Mouse (Mus musculus) neural tube, embryonic 14.5 days (tissue): ENCODE data around the gene Klkb1. TPM values are rescaled to one million over a fixed set of nuclear protein-coding genes. Genes with fewer than 3 reads are reported as not detected.

ENCODE experiments used
- ATAC-seq: fragments of 200-750 bp; cut with Nextera tagmentation; 2 replicates; pipeline ENCODE4 v1.8.0; 2017; ENCODE audit warnings: low read depth, mild to moderate bottlenecking, moderate TSS enrichment, moderate library complexity
- H3K27ac ChIP-seq: fragments of 300-500 bp; sonication (generic); 2 replicates; pipeline ENCODE4 v1.5.1; 2014; ENCODE audit warnings: low read depth, mild to moderate bottlenecking, control low read depth, low read length, moderate library complexity, mixed read lengths
- H3K27me3 ChIP-seq: fragments of 300-500 bp; sonication (generic); 2 replicates; pipeline ENCODE4 v1.6.1; 2014; ENCODE audit warnings: low read length; ENCODE audit not compliant: control insufficient read depth, insufficient read depth
- H3K36me3 ChIP-seq: fragments of 300-500 bp; sonication (generic); 2 replicates; pipeline ENCODE4 v1.6.1; 2014; ENCODE audit warnings: low read length, mixed read lengths; ENCODE audit not compliant: control insufficient read depth, insufficient read depth
- H3K4me1 ChIP-seq: fragments of 300-500 bp; sonication (generic); 2 replicates; pipeline ENCODE4 v1.6.1; 2014; ENCODE audit warnings: low read length; ENCODE audit not compliant: control insufficient read depth, insufficient read depth
- H3K4me2 ChIP-seq: fragments of 300-500 bp; sonication (generic); 2 replicates; pipeline ENCODE4 v1.6.1; 2014; ENCODE audit warnings: mild to moderate bottlenecking, low read depth, low read length, control low read depth
- H3K4me3 ChIP-seq: fragments of 300-500 bp; sonication (generic); 2 replicates; pipeline ENCODE4 v1.5.1; 2014; ENCODE audit warnings: low read depth, low read length, control low read depth, mixed read lengths
- H3K9ac ChIP-seq: fragments of 300-500 bp; sonication (generic); replicated peaks from 2 replicates; pipeline ENCODE4 v1.6.1; 2014; ENCODE audit warnings: low read depth, mild to moderate bottlenecking, control low read depth, low read length, mixed read lengths
- H3K9me3 ChIP-seq: fragments of 300-500 bp; sonication (generic); 2 replicates; pipeline ENCODE4 v1.6.1; 2016; ENCODE audit warnings: low read length; ENCODE audit not compliant: control insufficient read depth
- WGBS: fragments of 180-500 bp; shearing (Covaris S2); extraction: QIAGEN DNeasy Blood & Tissue Kit; methylation state at CpG from one replicate; pipeline ENCODE4 v1.1.7; 2014; 5-methylcytosine and 5-hydroxymethylcytosine counted together
- polyA plus RNA-seq: library from polyadenylated mRNA; unstranded; fragments of >200 nt; fragmentation: Nextera tagmentation; extraction: Ambion mirVana; gene quantifications from 2 replicates; pipeline ENCODE4 v1.2.1, GENCODE M21; 2014

Gene Klkb1
- polyA plus RNA-seq, 1 experiment from 2014 or later = 0.13 TPM

DNA sequence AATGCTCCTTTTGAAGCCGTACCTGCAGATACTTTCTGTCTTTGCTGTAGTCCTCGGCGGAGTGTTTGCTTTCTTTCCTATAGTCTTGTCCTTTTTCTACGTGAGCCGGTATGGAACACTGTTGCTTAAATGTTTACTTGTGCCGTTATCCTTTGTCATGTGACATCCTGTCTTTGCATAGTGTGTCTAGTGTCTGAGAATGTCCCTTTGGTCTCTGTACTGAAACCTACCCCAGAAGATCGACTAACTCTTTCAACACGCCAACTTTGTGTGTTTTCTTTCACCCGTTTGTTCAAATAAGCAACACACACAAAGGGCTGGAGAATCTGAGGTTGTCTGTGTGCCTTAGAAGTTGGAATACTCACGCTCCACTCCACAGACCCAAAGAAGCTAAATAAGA lies 32.7 kb downstream of the Klkb1 start, which contains the start of gene F11:
Gene F11 (minus strand): TSS at position 112 of the 400 bp plus-strand sequence.
- 86% methylated on average over 10 of the region's 10 CpGs for WGBS
- no peak for ATAC-seq
- H3K27ac ChIP-seq = no peak within 1 kb of the TSS
- H3K4me3 ChIP-seq = no peak within 1 kb of the TSS
- H3K36me3 ChIP-seq = no peaks in the 10 kb centered on the region
- H3K27me3 ChIP-seq = no peaks in the 10 kb centered on the region
- no peak within 1 kb of the TSS for H3K4me2 ChIP-seq
- H3K4me1 ChIP-seq = no peaks in the 10 kb centered on the region
- H3K9ac ChIP-seq = no peak within 1 kb of the TSS
- no peaks in the 10 kb centered on the region for H3K9me3 ChIP-seq

DNA sequence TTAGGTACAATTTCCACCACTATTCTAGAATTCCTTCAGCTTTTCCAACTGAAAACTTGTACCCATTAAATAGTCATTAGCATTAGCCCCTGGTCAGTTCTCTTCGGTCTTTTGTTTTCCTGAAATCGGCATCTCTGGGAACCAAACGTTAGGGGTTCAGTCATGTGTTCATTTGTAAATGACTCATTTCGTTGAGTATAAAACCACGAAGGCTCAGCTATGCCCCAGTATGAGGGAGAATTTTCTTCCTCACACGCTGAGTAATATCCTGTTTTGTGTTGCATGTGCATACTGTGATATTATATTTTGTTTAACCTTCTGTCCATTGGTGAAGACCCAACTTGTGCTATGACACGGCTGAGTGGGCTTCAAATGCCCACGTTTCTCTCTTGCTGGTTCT lies 36.2 kb downstream of the Klkb1 start:
- Histone ChIP-seq H3K27me3 (no peaks in the 10 kb centered on the region), H3K9ac (no peak overlapping the region), H3K4me1 (no peaks in the 10 kb centered on the region), H3K27ac (no peak overlapping the region), H3K4me3 (no peak overlapping the region), H3K9me3 (no peaks in the 10 kb centered on the region), H3K4me2 (no peak overlapping the region), H3K36me3 (no peaks in the 10 kb centered on the region)
- WGBS = 77% methylated on average over 8 of the region's 8 CpGs
- no peak for ATAC-seq

DNA sequence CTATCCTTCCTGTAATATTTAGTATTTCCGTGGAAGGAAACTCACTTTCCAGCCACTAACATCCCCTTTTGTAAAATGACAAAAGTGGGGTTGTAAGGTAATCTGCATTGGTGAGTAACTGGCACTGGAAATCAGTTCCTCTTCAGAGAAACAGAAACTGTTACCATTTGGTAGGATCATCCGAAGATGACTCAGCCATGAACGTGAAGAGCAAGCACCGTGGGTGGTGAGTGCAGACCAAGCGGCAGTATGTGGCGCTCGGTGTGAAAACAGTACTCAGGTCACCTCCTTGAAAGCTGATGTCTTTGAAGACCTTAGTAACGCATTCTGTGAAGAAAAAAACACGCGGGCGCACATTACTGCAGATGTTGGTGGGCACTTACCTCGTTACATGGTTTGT lies 39.6 kb downstream of the Klkb1 start:
- Histone ChIP-seq H3K4me2 (no peak overlapping the region), H3K27me3 (no peaks in the 10 kb centered on the region), H3K9me3 (no peaks in the 10 kb centered on the region), H3K36me3 (no peaks in the 10 kb centered on the region), H3K9ac (no peak overlapping the region), H3K4me3 (no peak overlapping the region), H3K4me1 (no peaks in the 10 kb centered on the region), H3K27ac (no peak overlapping the region)
- WGBS = 77% methylated on average over 12 of the region's 12 CpGs
- ATAC-seq = no peak

DNA sequence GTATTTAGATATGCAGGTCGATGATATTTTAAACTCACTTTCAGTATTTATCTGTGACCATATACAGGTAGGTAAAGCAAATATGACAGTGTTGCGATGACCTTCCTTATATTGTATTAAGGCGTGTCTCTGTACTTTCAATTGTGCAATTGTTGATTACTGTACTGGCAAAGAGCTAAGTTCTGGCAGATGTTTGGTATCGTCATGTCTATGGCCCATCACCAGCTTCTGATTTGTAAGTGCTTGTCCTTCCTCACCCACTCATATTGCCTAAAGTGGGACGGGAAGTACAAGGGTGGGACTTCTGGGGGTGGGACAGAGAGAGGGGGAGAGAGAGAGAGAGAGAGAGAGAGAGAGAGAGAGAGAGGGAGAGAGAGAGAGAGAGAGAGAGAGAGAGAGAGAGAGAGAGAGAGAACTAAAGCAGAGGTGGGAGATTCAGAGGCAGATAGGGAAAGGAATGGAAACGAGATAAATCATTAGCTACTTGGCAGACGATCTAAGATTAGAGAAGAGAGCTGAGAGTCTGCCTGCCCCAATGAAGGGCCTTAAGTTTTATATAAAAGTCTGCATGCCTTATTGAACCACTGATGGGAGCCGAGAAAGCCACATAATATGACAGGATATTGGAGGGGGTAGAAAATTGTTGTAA lies 40.3 kb downstream of the Klkb1 start:
- Histone ChIP-seq H3K4me3 (no peak overlapping the region), H3K36me3 (no peaks in the 10 kb centered on the region), H3K9ac (no peak overlapping the region), H3K27ac (no peak overlapping the region), H3K27me3 (no peaks in the 10 kb centered on the region), H3K9me3 (no peaks in the 10 kb centered on the region), H3K4me2 (no peak overlapping the region), H3K4me1 (no peaks in the 10 kb centered on the region)
- ATAC-seq = no peak
- WGBS = 91% methylated on average over 8 of the region's 8 CpGs

DNA sequence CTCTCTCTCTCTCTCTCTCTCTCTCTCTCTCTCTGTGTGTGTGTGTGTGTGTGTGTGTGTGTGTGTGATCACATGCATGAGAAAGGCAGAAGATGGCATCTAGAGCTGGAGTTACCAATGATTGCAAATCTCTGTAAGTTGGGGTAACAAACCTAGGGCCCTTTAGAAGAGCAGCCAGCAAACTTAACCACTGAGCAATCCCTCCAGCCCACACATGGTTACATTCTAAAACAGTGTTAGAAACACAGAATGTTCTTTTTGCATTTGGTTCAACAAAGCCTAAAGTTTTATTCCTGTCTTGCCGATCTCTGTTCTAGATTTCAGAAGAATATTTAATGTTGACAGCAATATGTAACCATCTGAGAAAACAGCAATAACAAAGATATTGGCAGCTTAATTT lies 41.1 kb downstream of the Klkb1 start:
- H3K4me3 ChIP-seq = no peak overlapping the region
- no peaks in the 10 kb centered on the region for H3K4me1 ChIP-seq
- no peaks in the 10 kb centered on the region for H3K27me3 ChIP-seq
- no peak overlapping the region for H3K27ac ChIP-seq
- H3K9ac ChIP-seq = no peak overlapping the region
- no peak for ATAC-seq
- H3K4me2 ChIP-seq = no peak overlapping the region
- 95% methylated on average over 1 of the region's 1 CpGs for WGBS
- no peaks in the 10 kb centered on the region for H3K9me3 ChIP-seq
- H3K36me3 ChIP-seq = no peaks in the 10 kb centered on the region

DNA sequence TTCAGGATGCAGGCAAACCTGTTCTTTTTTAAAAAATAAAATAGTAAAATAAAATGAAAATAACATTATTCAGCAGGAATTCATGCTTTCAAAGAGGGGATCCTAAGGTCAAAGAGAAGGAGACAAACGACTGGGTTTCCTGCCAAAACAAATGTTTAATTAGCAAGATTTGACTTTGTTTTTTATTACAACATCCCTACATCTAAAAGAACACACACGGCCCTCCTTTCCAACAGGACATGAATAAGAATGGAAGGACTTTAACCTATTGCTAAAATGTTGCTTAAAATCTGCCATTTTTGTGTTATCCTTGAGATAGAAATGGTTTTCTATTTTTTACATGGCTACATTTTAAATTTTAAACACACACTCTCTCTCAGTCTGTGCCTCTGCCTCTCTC lies 41.5 kb downstream of the Klkb1 start:
- no peaks in the 10 kb centered on the region for H3K4me1 ChIP-seq
- no peak overlapping the region for H3K4me2 ChIP-seq
- no peak overlapping the region for H3K27ac ChIP-seq
- 62% methylated on average over 2 of the region's 2 CpGs for WGBS
- no peak overlapping the region for H3K9ac ChIP-seq
- no peak for ATAC-seq
- no peak overlapping the region for H3K4me3 ChIP-seq
- no peaks in the 10 kb centered on the region for H3K9me3 ChIP-seq
- H3K27me3 ChIP-seq = no peaks in the 10 kb centered on the region
- H3K36me3 ChIP-seq = no peaks in the 10 kb centered on the region

DNA sequence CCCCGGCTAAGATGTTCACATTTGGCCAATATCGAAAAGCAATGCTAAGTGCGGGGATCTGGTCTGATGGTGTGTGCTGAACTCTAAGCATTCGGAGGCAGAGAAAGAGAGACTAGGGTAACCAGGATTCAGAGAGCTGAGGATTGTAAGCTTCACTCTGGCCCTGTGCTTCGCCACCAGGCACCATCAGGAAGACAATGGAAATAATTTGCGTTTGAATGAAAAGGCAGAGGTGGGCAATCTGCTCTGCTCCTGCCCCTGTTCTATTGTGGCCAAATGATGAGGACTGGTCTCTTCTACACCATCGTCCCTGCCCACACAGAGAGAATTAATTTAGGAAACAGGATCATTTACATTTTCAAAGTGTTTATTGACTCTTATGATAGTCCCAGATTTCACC lies 48.4 kb downstream of the Klkb1 start:
- ATAC-seq = no peak
- no peak overlapping the region for H3K4me3 ChIP-seq
- no peak overlapping the region for H3K9ac ChIP-seq
- H3K27ac ChIP-seq = no peak overlapping the region
- no peaks in the 10 kb centered on the region for H3K36me3 ChIP-seq
- no peaks in the 10 kb centered on the region for H3K4me1 ChIP-seq
- H3K4me2 ChIP-seq = no peak overlapping the region
- H3K9me3 ChIP-seq = no peaks in the 10 kb centered on the region
- H3K27me3 ChIP-seq = no peaks in the 10 kb centered on the region
- 28% methylated on average over 7 of the region's 7 CpGs for WGBS

GRCm38 (mm10) chr8:45239363-45239762 lies 55.3 kb downstream of the Klkb1 start:
- no peaks in the 10 kb centered on the region for H3K27me3 ChIP-seq
- H3K4me2 ChIP-seq = no peak overlapping the region
- no peaks in the 10 kb centered on the region for H3K9me3 ChIP-seq
- no peaks in the 10 kb centered on the region for H3K36me3 ChIP-seq
- no peak overlapping the region for H3K9ac ChIP-seq
- 88% methylated on average over 8 of the region's 8 CpGs for WGBS
- H3K4me3 ChIP-seq = no peak overlapping the region
- ATAC-seq = no peak
- H3K4me1 ChIP-seq = no peaks in the 10 kb centered on the region
- H3K27ac ChIP-seq = no peak overlapping the region

DNA sequence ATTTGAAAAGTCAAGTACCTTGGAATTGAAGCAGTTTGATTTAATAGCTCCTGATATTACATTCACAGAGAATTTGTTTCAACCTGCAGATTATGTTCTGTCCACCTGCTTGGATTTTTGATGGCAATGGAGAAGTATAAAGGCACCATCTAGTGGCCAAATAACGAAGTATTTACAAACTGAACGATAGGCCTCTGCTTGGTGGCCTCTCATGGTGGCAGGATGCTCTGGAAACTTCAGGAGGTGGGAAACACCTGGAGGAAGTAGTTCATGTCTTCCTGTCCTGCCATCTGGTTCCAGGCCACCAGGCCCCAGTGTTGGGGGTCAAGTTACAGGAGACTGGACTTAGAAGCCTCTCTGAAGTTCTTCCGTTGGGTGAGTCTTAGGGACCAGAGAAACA lies 56.4 kb downstream of the Klkb1 start:
- Histone ChIP-seq H3K4me2 (no peak overlapping the region), H3K27me3 (no peaks in the 10 kb centered on the region), H3K4me1 (no peaks in the 10 kb centered on the region), H3K36me3 (no peaks in the 10 kb centered on the region), H3K27ac (no peak overlapping the region), H3K9ac (no peak overlapping the region), H3K9me3 (no peaks in the 10 kb centered on the region), H3K4me3 (no peak overlapping the region)
- ATAC-seq = 0 out of 2 replicates have a peak, but pooled peaks have one; percentile 20
- WGBS = 30% methylated on average over 3 of the region's 3 CpGs
